Mouse (Mus musculus) olfactory bulb, adult 2 months (tissue): Measurements from ENCODE around the gene Syn3.

Source experiments
- CTCF ChIP-seq: fragments of 200-500 bp; IDR thresholded peaks from 2 replicates; pipeline ENCODE4 v1.5.1; 2012; ENCODE audit warnings: low read depth, mild to moderate bottlenecking, low read length, moderate library complexity; ENCODE audit not compliant: insufficient read depth
- POLR2A ChIP-seq: fragments of 200-500 bp; IDR thresholded peaks from 2 replicates; pipeline ENCODE4 v1.6.1; 2012; ENCODE audit warnings: mild to moderate bottlenecking, low read depth, low read length, moderate library complexity; ENCODE audit not compliant: insufficient read depth

DNA sequence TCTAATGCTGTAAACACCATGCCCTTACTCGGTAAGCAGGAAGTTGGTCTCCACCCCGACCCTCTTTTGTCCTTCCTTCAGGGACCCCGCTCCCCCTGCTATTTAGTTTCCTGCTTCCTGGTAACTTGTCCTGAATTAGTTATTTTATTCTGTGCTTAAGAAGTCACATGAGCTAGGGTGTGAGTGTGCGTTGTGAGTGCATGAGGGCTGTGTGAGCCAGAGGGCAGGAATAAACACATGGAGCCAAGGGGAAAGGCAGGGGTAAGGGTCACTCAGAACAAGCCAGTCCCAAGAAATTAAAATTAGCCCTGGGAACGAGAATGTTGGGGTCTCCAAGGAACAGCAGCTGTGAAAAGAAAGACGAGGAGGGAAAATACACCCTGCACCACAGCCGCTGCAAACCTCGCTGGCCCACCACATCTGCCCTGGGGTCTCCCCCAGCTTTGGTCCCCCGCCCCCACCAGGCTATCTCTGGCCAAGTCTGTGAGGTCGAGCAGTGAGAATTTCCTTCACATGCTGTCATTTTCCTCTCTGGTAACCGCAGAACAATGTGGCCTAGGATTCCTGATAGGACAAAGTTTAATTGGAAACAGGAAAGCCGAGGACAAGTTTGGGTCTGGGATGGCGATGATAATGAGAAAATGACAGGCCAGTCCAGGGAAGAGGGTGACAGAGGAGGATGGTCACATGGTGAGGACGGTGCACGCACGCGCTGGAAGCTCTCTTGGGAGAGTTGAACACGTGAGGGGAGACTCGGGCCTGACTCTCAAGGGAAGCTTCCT, 225.1 kb downstream of the Syn3 start:
- TF ChIP-seq CTCF, result no peak
- TF ChIP-seq POLR2A, result no peak
